ENCODE assay signal across 8 mouse cellular contexts in genomic region chr14:60484996-60485888, GRCm38 (mm10).
A peak's percentile ranks its signal among the peaks of the same experiment; 100 is the strongest.
DNase-seq lines count a peak whose midpoint lies in the region.

No protein-coding gene starts in this region.

- H3K9me3 ChIP-seq in limb, embryonic 10.5 days (replicated peaks) = no peaks in the 10 kb centered on the region
- no peaks in the 10 kb centered on the region for H3K9me3 ChIP-seq in midbrain, embryonic 10.5 days (replicated peaks)

- under 1% methylated on average over 38 of the region's 38 CpGs for WGBS in limb, embryonic 10.5 days
- under 1% methylated on average over 38 of the region's 38 CpGs for WGBS in midbrain, embryonic 10.5 days

- peak overlapping the region; percentile 58 for H3K4me3 ChIP-seq in limb, embryonic 10.5 days
- peak overlapping the region; percentile 64 for H3K4me3 ChIP-seq in midbrain, embryonic 10.5 days

- H3K27ac ChIP-seq in limb, embryonic 10.5 days = peak overlapping the region; percentile 66
- peak overlapping the region; percentile 93 for H3K27ac ChIP-seq in midbrain, embryonic 10.5 days (replicated peaks)

- H3K4me1 ChIP-seq in limb, embryonic 10.5 days = peaks cover 21% of the 10 kb centered on the region
- peaks cover 47% of the 10 kb centered on the region for H3K4me1 ChIP-seq in midbrain, embryonic 10.5 days

- DNase-seq in adrenal gland, adult 18-20 months (ENCODE audit: low spot score in 2 of 2) = peak; percentile 41 to 46
- DNase-seq in cerebellum, adult 9-11 months = peak; percentile 14
- DNase-seq in frontal cortex, postnatal 14 days (ENCODE audit: low spot score in 2 of 2) = peak; percentile 24 to 42
- peak; percentile 50 for DNase-seq in kidney, adult 11 months
- peak; percentile 87 for DNase-seq in limb, embryonic 10.5 days (ENCODE audit: low spot score)
- peak; percentile 96 for DNase-seq in midbrain, embryonic 10.5 days (ENCODE audit: low spot score)
- peak; percentile 65 for DNase-seq in right cerebral cortex, postnatal 4 days
- DNase-seq in adipocyte (ENCODE audit: low spot score) = no peak

- no peaks in the 10 kb centered on the region for H3K36me3 ChIP-seq in limb, embryonic 10.5 days
- peaks cover 9% of the 10 kb centered on the region for H3K36me3 ChIP-seq in midbrain, embryonic 10.5 days

- H3K27me3 ChIP-seq in limb, embryonic 10.5 days (ENCODE audit: low read depth, poor library complexity, severe bottlenecking) = peaks cover 38% of the 10 kb centered on the region
- peaks cover 18% of the 10 kb centered on the region for H3K27me3 ChIP-seq in midbrain, embryonic 10.5 days (ENCODE audit: low read depth, poor library complexity, severe bottlenecking)
